In genomic region chr19:43630466-43631251, GRCm38 (mm10) we compare ENCODE assay signal across 8 mouse cellular contexts. TPM values are rescaled to one million over a fixed set of nuclear protein-coding genes. Genes with fewer than 3 reads are reported as not detected.
A peak's percentile ranks its signal among the peaks of the same experiment; 100 is the strongest.
DNase-seq lines count a peak whose midpoint lies in the region.

No protein-coding gene starts in this region.

- DNase-seq in ES-CJ7 (ENCODE audit: low read depth, low spot score): peak; percentile 93
- DNase-seq in adrenal gland, adult 2 months: peak; percentile 87
- peak; percentile 90 for DNase-seq in embryo, embryonic 11 days
- peak; percentile 84 for DNase-seq in heart, adult 8-10 months (ENCODE audit: low spot score)
- peak; percentile 84 for DNase-seq in layer of hippocampus, adult 11-12 months (ENCODE audit: low spot score)
- peak; percentile 77 to 80 for DNase-seq in lung, adult 18-20 months
- DNase-seq in retina, postnatal 7 days (ENCODE audit: low read depth, low spot score): peak; percentile 82
- DNase-seq in urinary bladder, postnatal 36 days (ENCODE audit: low spot score in 2 of 2): peak; percentile 82 to 87

RNA-seq across cellular contexts. Expression of gene Nkx2-3, which starts 18.5 kb away (rescaled TPM):
- not detected for total RNA-seq in adrenal gland, adult 2 months (2021)
- polyA plus RNA-seq in adrenal gland, adult 2 months (2012; rRNA removed): not detected in 2 replicates
- not detected for total RNA-seq in heart, adult 8-10 months (2022)

RNA-seq across cellular contexts. Expression of gene Slc25a28, which starts 44.0 kb away (rescaled TPM):
- 10 to 100 TPM; 62.3 to 73.1 TPM for total RNA-seq in adrenal gland, adult 2 months (2021)
- 93.6 and 111 TPM in 2 replicates for polyA plus RNA-seq in adrenal gland, adult 2 months (2012; rRNA removed)
- total RNA-seq in heart, adult 8-10 months (2022): 10 to 100 TPM; 24.8 to 29.5 (median 27.4) TPM

RNA-seq across cellular contexts. Expression of gene Entpd7, which starts 58.8 kb away (rescaled TPM):
- 10 to 100 TPM; 16.3 to 20.0 TPM for total RNA-seq in adrenal gland, adult 2 months (2021)
- 3.6 and 4.0 TPM in 2 replicates for polyA plus RNA-seq in adrenal gland, adult 2 months (2012; rRNA removed)
- total RNA-seq in heart, adult 8-10 months (2022): 1 to 10 TPM; 1.6 to 2.6 (median 2.1) TPM

Comparison
In these comparisons a context has a peak if more than half of its experiments do, and no peak if none do; other contexts are left out.
1. Peak in every context shown above with its lines: DNase-seq.
2. RNA of gene Entpd7, which starts 58.8 kb away (total RNA-seq): 16.3 to 20.0 TPM in adrenal gland, adult 2 months; 1.6 to 2.6 TPM in heart, adult 8-10 months; every median in the first group is over 4 times any median in the second.